Mouse (Mus musculus) testis, adult 2 months (tissue): ENCODE data around the gene Ralgds. TPM values are rescaled to one million over a fixed set of nuclear protein-coding genes. Genes with fewer than 3 reads are reported as not detected.

Experiments used
- H3K27ac ChIP-seq: fragments of 200-500 bp; 2 replicates; pipeline ENCODE4 v1.5.1; 2012; ENCODE audit warnings: low read depth, low read length; ENCODE audit not compliant: control insufficient read depth, insufficient read depth
- H3K27me3 ChIP-seq: fragments of 200-500 bp; 2 replicates; pipeline ENCODE4 v1.6.1; 2012; ENCODE audit warnings: mild to moderate bottlenecking, low read length, moderate library complexity; ENCODE audit not compliant: control insufficient read depth, insufficient read depth
- H3K36me3 ChIP-seq: fragments of 200-500 bp; 2 replicates; pipeline ENCODE4 v1.6.1; 2012; ENCODE audit warnings: mild to moderate bottlenecking, low read length; ENCODE audit not compliant: control insufficient read depth, insufficient read depth
- H3K4me1 ChIP-seq: fragments of 200-500 bp; 2 replicates; pipeline ENCODE4 v1.6.1; 2012; ENCODE audit warnings: low read length; ENCODE audit not compliant: control insufficient read depth, insufficient read depth
- H3K4me3 ChIP-seq: fragments of 200-500 bp; 2 replicates; pipeline ENCODE4 v1.5.1; 2012; ENCODE audit warnings: low read depth, mild to moderate bottlenecking, low read length, moderate library complexity, mixed read lengths; ENCODE audit not compliant: control insufficient read depth
- CTCF ChIP-seq: fragments of 200-500 bp; IDR thresholded peaks from 2 replicates; pipeline ENCODE4 v1.5.1; 2012; ENCODE audit warnings: low read depth, mild to moderate bottlenecking, inconsistent platforms, low read length, moderate library complexity; ENCODE audit not compliant: control insufficient read depth, insufficient read depth, insufficient replicate concordance
- POLR2A ChIP-seq: fragments of 200-500 bp; IDR thresholded peaks from 2 replicates; pipeline ENCODE4 v1.6.1; 2012; ENCODE audit warnings: low read depth, mild to moderate bottlenecking, inconsistent platforms, low read length, moderate library complexity; ENCODE audit not compliant: control insufficient read depth
- polyA plus RNA-seq: library from polyadenylated mRNA; depleted of rRNA; stranded (reverse); fragments of >200 nt; gene quantifications from 2 replicates; pipeline ENCODE4 v1.2.3, GENCODE M21; 2012

The Ralgds gene
- polyA plus RNA-seq, 1 experiment = 147 TPM

DNA sequence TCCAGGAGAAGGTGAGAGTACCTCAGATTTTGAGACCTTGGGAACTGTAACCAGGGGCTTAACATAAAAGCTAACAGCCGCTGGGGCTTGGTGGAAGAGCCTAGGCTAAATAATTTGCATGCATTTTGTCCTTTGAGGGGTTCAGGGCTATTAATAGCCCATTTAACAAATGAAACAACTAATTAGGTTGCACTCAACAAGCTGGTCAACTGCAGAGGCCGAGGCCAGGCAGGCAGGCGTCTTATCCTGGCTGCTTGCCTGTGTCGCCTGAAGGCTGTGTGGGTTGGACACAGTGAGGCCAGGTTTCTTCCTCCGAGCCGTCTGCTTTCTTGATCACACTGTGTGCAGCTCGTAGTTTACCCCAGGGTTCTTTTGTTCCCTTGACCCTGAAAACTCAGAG is 22.7 kb downstream of the Ralgds start:
- H3K4me3 ChIP-seq = no peak overlapping the region
- no peaks in the 10 kb centered on the region for H3K27me3 ChIP-seq
- H3K4me1 ChIP-seq = peaks cover 8% of the 10 kb centered on the region
- H3K27ac ChIP-seq = no peak overlapping the region
- no peak for TF ChIP-seq POLR2A
- TF ChIP-seq CTCF = no peak
- no peaks in the 10 kb centered on the region; the same call in 1 of the 2 replicates for H3K36me3 ChIP-seq

DNA sequence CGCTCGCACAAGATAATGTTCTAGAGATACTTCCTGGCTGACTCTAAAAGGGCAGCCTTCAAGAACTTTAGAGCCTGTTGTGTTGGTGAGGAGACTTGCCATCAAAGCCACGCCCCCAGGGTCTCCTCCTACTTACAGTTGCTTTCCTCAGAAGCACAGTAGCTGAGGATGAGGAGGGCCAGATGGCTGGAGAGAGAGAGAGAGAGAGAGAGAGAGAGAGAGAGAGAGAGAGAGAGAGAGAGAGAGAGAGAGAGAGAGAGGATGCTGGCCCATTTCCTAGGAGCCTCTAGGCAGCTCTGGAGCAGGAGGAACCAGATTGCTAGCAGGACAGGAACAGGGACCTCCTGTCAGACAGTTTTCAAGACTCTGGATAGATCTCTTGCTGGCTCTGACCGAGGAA is 23.2 kb downstream of the Ralgds start:
- TF ChIP-seq POLR2A (no peak), CTCF (no peak)
- no peaks in the 10 kb centered on the region; the same call in 1 of the 2 replicates for H3K36me3 ChIP-seq
- H3K4me3 ChIP-seq = no peak overlapping the region
- no peaks in the 10 kb centered on the region for H3K27me3 ChIP-seq
- H3K4me1 ChIP-seq = peaks cover 8% of the 10 kb centered on the region
- H3K27ac ChIP-seq = no peak overlapping the region

DNA sequence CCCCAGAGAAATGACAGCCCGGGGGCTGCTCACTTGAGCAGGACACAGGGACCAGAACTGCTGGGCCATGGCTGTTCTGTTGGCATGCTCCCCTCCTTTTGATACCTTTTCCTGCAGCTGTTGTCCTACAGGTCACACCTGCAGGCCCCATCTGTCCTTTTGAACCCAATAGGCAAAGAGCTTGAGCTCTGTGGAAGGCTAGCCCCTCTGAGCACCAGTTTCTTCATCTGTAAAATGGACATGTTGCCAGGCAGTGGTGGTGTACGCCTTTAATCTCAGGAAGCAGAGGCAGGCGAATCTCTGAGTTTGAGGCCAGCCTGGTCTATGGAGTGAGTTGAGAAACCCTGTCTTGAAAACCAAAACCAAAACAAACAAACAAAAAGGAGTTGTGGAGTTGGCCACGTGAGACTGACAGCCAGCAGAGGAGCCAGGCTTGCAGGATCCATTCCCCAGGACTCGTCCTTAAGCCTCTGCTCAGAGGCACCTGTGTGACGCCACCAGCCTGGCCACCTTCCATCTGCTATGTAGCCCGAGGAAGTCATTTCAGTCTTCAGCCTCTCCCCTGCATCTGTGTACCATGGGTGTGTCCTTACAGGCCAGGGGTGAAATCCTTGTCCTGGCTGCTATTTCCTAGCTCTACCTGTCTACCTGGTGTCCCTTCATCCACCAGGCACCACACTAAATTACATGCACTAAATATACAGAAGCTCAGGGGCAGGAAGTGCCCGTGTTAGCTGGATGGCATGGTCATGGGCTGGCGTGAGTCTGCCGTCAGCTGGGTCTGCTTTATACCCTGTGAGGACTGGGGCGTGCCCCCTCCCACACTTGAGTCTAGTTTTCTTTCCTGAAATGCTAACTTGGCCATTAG is 24.1 kb downstream of the Ralgds start:
- Histone ChIP-seq H3K4me3 (no peak overlapping the region), H3K4me1 (peaks cover 8% of the 10 kb centered on the region), H3K27ac (no peak overlapping the region), H3K36me3 (no peaks in the 10 kb centered on the region; the same call in 1 of the 2 replicates), H3K27me3 (no peaks in the 10 kb centered on the region)
- no peak for TF ChIP-seq POLR2A

DNA sequence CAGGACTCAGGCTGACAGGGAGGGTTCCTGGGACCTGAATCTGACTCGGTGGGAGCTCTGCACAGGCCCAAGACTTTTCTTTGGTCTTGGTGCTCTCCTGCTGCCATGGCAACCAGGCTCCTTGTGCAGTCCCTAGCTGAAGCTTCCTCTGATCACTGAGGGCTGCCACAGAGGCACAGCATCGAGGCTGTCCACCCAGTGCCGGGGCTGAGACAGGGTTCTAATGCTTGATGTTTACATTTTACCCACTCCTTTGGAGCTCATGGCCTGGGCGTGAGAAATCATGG is 24.7 kb downstream of the Ralgds start:
- no peak for TF ChIP-seq CTCF
- TF ChIP-seq POLR2A = no peak
- peaks cover 4% of the 10 kb centered on the region for H3K4me1 ChIP-seq
- H3K27ac ChIP-seq = no peak overlapping the region
- peaks cover 3% of the 10 kb centered on the region for H3K36me3 ChIP-seq
- no peak overlapping the region for H3K4me3 ChIP-seq
- no peaks in the 10 kb centered on the region for H3K27me3 ChIP-seq

DNA sequence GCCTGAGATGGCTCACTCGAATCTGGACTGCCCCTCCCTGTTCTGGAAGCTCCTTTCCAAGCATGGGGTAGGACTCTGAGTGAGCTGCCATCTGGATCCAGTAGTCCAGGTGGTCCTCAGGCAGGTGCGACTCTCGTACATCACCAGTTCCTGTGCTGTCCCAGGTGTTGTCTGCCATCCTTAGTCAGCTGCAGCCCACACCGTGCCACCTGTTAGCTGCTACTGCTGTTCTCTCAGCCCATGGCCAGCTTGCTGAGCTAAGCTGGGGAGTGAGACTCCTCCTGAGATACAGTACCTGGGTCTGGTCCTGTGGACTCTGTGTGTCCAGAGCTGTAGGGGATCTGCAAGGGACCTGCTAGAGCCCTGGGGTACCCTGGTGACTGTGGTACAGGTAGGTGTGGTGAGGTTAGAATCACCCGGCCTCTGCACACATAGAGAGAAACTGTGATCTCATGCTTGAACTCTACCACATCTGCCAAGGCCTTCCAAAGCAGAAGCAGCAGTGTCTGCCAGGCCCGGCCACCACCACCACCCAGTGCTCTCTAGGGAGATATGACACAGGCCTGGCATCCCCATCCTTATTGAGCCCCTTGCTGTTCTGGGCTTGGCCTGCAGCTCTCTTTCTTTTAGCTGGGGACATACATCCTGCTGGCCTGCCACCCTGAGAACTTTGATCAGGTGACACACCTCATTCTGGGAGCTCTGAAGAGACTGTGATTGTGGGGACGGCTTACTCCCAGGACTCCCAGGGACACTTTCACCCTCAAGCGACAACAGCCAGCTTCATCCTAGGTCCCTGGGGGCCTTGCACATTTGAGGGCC is 25.3 kb downstream of the Ralgds start:
- Histone ChIP-seq H3K4me1 (peaks cover 2% of the 10 kb centered on the region; the same call in 1 of the 2 replicates), H3K36me3 (peaks cover 3% of the 10 kb centered on the region), H3K27me3 (no peaks in the 10 kb centered on the region), H3K4me3 (no peak overlapping the region), H3K27ac (no peak overlapping the region)
- TF ChIP-seq CTCF = no peak
- TF ChIP-seq POLR2A = no peak

DNA sequence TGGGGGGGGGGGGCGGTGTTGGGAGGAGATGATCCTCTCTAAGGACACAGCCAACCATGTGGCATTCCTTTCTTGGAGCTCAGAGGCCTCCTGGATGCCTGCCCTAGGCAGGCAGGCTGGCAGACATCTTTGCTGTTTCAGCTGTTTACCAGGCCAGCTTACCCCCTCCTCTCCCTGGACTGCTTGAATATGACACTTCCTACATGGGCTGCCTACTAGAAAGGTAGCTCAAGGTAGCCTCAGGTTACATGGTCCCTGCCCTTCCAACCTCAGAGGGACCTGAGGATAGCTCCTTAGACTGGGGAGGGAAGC is 25.8 kb downstream of the Ralgds start:
- Histone ChIP-seq H3K4me1 (peaks cover 2% of the 10 kb centered on the region; the same call in 1 of the 2 replicates), H3K36me3 (peaks cover 5% of the 10 kb centered on the region), H3K4me3 (no peak overlapping the region), H3K27me3 (no peaks in the 10 kb centered on the region), H3K27ac (no peak overlapping the region)
- TF ChIP-seq POLR2A (no peak), CTCF (no peak)

DNA sequence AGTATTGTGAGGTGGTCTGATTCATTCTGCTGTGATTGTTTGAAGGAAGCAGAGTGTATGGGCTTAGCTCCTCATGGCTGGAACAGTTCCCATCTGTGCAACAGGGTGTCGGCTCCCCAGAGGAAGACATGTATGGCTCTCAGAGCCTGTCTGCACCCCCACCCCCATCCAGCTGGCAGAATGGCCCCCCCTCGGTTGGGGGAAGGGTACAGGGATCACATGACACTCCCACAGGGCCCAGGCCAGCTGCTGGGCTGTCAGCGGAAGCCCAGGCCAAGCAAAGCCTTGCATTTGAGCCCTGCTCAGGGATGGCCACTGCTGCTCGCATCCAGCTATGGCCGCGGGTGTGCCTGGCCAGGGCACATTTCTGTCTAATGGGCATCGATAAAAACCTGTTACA is 26.3 kb downstream of the Ralgds start:
- Histone ChIP-seq H3K36me3 (peaks cover 7% of the 10 kb centered on the region), H3K27ac (no peak overlapping the region)

More for the DNA sequence above, 26.3 kb downstream of the Ralgds start:
- no peak for TF ChIP-seq POLR2A
- no peak for TF ChIP-seq CTCF
- Histone ChIP-seq H3K4me3 (no peak overlapping the region), H3K4me1 (no peaks in the 10 kb centered on the region; the same call in 1 of the 2 replicates), H3K27me3 (no peaks in the 10 kb centered on the region)
